Mouse (Mus musculus): Measurements from ENCODE around the gene Tmem132a.

Tmem132a gene

DNA sequence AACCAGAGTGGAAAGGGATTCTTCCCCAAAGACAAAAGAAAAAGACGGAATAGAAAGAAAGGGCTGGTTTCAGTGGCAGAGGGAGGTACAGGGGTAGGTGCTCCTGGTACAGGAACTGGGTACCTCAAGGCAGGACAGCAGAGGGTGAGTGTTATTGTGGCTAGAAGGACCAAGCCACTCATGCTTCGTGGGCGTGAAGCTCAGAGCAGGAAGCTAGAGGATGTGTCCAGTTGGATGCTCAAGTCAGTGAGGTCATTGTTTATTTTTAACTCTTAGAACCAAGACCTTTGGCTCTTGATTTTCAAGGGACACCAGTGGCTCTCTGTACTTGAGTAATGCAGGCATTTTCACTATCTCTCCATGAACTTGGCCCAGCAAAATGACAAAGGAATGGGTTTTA, 37.7 kb downstream of the Tmem132a start:
- no peak for DNase-seq (ENCODE audit: low read depth, low spot score)

GRCm38 (mm10) chr19:10831424-10831823, 38.3 kb downstream of the Tmem132a start:
- no peak for DNase-seq (ENCODE audit: low read depth, low spot score)

- no peak for DNase-seq (ENCODE audit: low read depth, low spot score)
These were observed 40.1 kb downstream of the Tmem132a start, which contains the start of gene Cd6 for GRCm38 (mm10) chr19:10829436-10830175. Gene Cd6 (minus strand): TSS chr19:10830058.

DNA sequence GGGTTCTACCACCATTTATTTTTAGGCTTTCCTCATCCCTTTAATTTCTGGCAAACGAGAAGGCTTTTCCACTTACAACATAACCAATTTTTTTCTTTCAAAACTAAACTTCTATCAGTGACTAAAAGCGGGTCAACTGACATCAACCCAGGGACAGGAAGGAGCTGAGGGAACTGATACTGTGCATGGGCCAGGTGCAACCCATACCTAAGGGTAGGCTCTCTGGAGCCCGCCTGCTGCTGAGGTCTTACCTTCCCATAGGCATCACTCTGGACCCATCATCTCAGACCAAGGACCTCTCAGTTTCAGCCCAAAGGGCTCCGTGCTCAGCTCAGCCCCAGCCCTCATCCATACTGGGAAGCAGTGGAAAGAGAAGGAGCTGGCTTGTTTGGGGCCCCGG, 41.4 kb downstream of the Tmem132a start:
- DNase-seq (ENCODE audit: low read depth, low spot score), result no peak

DNA sequence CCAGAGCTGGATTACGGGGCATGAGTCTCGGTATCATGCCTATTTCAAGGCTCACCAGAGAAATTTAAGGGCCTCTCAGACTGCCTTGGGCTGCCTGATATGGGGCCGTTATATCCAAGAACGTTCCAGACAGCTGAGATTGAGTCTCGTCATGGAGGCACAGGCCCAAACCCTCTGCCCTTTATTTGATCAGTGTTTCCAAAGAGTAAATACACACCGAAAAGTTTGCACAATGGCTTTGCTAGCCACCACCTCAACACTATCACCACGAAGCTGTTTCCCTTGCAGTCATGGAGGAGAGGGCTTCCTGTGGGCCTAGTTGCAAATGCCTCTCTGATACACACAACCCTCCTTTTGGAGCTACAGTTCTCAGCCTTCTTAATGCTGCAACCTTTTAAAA, 45.7 kb downstream of the Tmem132a start:
- no peak for DNase-seq (ENCODE audit: low read depth, low spot score)

- no peak for DNase-seq (ENCODE audit: low read depth, low spot score)
These were observed 47.2 kb downstream of the Tmem132a start for GRCm38 (mm10) chr19:10822534-10822933.

- no peak for DNase-seq (ENCODE audit: low read depth, low spot score)
These were observed 48.4 kb downstream of the Tmem132a start for GRCm38 (mm10) chr19:10821319-10821718.

GRCm38 (mm10) chr19:10818217-10818946, 51.4 kb downstream of the Tmem132a start:
- no peak for DNase-seq (ENCODE audit: low read depth, low spot score)

GRCm38 (mm10) chr19:10816462-10816861, 53.3 kb downstream of the Tmem132a start:
- no peak for DNase-seq (ENCODE audit: low read depth, low spot score)

DNA sequence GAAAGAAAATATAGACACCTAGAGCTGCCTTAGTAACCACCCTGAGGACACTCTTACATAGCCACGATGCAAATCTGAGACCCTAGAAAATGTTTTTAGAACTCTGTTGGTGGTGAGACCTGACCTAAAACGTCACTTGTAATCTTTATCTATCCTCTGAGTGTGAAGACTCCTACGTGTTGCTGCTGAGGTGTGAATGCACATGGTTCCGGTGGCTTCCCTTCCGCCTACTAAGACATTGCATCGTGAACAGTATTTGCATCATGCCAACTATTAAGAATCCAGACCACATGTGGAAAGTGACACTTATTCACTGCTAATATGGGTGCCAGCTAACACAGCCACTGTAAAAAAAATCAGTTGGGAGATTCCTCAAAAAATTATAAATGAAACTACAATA, 53.9 kb downstream of the Tmem132a start:
- no peak for DNase-seq (ENCODE audit: low read depth, low spot score)

DNA sequence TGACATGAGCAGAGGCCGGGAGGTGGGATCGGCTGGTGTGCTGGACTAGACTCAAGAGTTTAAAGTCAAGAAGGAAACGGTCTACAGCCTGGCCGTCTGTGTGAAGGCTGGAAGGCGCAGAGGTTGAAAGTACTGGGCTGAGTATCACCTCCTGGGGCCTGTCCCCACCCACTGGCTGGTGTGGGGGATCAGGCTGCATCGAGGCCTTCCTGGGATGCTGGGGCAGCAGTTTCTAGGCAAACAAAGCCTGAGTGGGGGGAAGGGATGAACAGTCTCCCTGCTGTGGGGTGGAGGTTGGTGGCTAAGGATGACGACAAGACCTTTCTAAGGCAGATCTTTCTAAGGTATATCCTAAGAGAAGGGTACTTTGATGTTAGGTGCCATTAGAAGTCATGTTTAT, 55.8 kb downstream of the Tmem132a start:
- no peak for DNase-seq (ENCODE audit: low read depth, low spot score)

- DNase-seq (ENCODE audit: low read depth, low spot score), result no peak
These were observed 56.7 kb downstream of the Tmem132a start for GRCm38 (mm10) chr19:10813039-10813438.

GRCm38 (mm10) chr19:10811471-10811870, 58.3 kb downstream of the Tmem132a start:
- no peak for DNase-seq (ENCODE audit: low read depth, low spot score)

- DNase-seq (ENCODE audit: low read depth, low spot score), result no peak
These were observed 59.6 kb downstream of the Tmem132a start for GRCm38 (mm10) chr19:10810176-10810492.

- DNase-seq (ENCODE audit: low read depth, low spot score), result no peak
These were observed 60.1 kb downstream of the Tmem132a start for GRCm38 (mm10) chr19:10809428-10810175.

GRCm38 (mm10) chr19:10808524-10809233, 61.1 kb downstream of the Tmem132a start:
- no peak for DNase-seq (ENCODE audit: low read depth, low spot score)

Data from retina, adult 2 months (tissue).